Mouse (Mus musculus) embryo, embryonic 11.5 days (tissue): ENCODE measurements around the gene Ube2g1.
A peak's percentile ranks its signal among the peaks of the same experiment; 100 is the strongest.
"Not testable (repeated sequence)": the region's sequence is repeated elsewhere in the genome, so short reads cannot be mapped to it uniquely, and the experiment has no call there.

Source experiments
- DNase-seq: peaks from one replicate; pipeline ENCODE4 v3.0.0-alpha.2; 2012; ENCODE audit warnings: low read depth, low spot score

Gene Ube2g1

DNA sequence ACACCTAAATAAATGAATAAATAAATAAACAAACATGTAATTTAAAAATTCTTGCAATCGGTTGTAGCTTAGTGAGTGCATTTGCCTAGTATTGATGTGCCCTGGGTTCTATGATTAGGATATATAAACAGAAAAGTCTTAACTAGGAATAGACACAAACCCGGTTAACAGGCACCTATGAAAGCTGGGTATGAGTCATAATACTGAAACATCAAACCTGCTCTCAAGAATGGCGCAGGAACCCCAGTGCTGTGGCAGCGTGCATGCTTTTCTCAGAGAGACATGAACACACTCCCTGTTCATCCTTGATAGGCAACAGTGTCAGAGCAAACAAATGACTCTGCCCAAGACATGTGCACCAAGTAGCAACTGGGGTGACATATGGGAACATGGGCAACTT, 9.3 kb upstream of the Ube2g1 start:
- no peak for DNase-seq

DNA sequence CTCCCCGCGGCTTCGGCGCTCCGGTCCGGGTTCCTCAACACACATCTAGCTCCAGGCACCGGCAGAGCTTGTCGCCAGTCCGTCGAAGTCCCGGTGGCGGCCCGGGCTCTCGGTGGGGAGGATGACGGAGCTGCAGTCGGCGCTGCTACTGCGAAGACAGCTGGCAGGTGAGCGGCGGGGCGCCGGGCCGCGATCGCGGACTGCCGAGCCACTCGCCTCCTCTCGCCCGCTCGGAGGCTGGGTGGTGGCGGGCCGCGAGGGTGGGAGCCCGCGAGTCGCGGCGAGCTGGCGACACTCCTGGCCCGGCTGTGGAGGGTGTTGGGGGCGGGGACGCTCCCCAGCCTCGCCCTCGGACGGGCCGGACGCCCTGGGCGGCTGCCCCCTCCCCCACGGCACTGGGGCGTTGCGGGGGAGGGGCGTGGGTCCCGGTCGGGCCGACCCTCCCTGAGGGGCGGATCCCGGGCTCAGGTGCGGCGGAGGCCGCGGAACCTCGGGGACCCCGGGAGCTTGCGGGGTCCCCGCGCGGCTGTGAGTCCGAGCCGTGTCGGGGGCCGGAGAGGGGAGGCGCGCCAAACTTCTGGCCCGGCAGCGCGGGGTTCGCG, 487 bp downstream of the Ube2g1 start:
- peak; percentile 62 for DNase-seq

DNA sequence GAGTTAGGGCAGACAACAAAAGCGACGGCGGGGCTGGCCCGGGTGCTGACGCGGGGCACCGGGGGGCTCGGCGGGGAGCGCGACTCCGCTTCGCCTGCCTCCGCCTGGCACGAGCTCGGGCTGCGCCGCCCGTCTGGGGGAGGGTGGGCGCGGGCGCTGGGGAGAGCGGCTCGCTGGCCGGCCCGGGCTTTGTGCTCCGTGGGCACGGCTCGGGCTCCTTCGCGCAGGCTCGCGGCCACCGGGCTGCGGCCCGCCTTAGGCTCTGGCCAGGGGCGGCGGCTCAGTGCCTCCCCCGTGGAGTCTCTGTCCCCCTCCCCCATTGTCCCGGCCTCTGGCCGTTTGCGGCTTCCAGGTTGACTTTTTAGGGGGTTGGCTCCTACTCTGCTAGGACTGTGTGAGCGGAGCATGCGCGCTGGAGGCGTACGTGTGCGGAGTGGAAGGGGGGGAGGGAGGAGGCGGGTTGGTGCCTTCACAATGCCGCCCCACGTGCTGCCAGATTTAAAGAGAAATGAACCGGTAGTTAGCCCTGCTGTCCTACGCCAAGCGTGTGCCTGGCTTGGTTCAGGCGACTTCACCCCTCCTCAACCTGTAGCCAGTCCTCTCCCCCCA, 1.1 kb downstream of the Ube2g1 start:
- peak; percentile 92 for DNase-seq

DNA sequence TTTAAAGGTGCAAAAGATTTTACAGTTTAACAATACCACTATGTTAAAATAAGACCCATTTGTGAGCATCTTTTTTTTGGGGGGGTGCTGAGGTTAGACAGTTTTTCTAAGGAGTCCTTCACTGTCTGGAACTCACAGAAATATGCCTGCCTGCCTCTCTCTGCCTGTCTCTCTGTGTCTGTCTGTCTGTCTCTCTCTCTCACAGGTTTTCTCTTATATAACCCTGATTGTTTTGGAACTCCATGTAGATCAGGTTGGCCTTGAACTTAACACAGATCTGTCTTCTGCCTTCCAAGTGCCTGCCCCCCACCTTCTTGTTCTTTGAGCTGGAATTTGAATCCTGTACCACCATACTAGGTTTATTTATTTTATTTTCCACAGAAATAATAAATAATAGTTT, 2.2 kb downstream of the Ube2g1 start:
- DNase-seq: no peak

DNA sequence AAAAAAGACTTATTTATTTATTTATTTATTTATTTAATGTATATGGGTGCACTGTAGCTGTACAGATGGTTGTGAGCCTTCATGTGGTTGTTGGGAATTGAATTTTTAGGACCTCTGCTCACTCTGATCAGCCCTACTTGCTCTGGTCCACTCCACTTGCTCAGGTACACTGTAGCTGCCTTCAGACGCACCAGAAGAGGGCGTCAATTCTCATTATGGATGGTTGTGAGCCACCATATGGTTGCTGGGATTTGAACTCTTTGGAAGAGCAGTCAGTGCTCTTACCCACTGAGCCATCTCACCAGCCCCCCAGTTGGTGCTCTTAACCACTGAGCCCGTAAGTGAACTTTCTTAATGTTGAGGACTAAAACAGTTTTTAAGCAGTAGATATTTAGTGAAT, 7.3 kb downstream of the Ube2g1 start:
- DNase-seq: not testable (repeated sequence)

DNA sequence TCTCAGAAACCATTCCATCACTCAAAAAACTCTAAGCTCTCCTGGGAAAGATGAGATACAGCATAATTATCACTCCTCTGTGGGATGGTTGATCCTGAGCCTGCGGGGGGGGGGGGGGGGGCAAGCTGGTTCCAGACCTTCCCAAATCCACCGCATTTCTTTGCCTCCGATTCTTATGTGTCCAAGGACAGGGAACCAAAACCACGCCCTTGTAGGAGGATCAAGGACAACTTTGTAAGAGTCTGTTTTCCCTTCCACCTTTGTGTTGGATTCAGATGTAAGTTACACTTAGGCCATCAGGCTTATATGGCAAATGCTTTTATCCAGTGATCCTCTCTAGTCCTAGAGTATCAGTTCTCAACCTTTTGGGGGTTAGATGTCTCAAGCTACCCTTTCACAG, 8.8 kb downstream of the Ube2g1 start:
- no peak for DNase-seq

DNA sequence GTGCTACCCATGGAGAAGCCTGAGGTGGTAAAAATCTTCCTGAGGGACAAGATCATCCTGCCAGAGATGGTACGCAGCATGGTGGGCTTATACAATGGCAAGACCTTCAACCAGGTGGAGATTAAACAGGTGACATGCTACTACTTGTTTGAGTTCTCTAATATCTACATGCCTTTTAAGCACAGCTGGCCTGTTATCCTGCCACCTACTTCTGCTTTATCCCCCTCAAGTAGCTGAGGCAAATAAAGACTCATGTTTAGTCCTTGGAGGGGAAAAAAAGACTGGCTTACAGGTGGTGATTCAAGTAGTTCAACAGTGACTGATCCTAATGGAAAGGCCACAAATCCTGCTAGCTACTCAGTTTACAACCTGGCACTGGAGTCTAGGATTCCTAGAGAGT, 11.4 kb downstream of the Ube2g1 start:
- no peak for DNase-seq

DNA sequence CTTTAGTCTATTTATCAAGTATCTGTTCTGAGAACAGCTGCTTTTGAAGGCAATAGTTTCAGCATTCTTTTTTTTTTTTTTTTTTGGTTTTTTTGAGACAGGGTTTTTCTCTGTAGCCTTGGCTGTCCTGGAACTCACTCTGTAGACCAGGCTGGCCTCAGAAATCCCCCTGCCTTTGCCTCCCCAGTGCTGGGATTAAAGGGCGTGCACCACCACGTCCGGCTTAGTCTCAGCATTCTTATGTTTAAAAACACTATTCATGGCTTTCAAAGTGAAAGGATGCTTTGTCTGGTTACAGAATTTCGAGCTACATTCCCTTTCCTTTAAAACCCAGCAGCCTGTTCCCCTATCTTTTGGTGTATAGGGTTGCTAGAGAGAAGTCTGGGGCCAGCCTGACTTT, 35.6 kb downstream of the Ube2g1 start:
- DNase-seq: no peak

DNA sequence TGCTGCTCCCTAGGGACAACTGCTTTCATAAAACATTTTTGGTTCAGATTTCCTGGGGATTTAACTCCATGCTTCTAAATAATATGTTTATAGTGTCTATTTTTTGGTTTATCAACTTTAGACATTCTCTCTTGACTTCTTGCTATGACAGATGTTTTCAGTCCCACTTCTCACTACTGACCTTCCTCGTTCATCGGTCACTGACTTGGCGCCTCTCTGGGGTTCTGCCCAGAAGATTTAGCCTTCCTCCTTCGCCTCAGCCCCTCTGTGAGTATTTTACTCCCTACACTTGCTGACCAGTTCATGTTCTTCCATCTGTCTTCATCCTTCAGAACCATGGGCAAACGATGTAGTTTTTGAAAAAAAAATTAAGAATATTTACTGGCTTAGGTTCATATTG, 38.3 kb downstream of the Ube2g1 start:
- DNase-seq: no peak

DNA sequence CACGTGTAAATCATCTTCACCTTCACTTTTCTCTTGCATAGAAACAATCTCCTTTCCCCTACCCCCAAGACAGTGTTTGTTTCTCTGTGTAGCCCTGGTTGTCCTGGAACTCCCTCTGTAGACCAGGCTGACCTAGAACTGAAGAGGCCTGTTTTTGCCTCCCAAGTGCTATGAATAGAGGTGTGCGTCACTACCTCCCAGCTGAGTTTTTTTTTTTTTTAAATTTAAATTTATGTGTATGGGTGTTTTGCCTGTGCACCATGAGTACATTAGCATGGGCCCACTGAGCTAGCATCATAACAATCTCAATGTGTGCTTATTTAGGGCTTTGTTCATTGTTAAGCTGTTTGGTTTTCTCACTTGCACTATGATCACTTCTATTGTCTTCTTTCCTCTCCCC, 43.3 kb downstream of the Ube2g1 start:
- DNase-seq: no peak

DNA sequence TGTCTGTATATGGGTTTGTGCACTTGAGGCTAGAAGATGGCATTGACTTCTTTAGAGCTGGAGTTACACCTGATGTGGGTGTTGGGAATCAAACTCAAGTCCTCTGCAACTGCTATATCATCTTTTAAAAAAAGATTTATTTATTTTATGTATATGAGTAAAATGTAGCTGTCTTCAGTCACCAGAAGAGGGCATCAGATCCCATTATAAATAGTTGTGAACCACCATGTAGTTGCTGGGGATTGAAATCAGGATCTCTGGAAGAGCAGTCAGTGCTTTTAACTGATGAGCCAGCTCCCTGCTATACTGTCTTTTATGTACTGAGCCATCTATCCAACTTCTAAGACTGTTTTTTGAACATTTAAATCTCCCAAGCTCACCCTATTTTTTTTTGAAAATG, 52.8 kb downstream of the Ube2g1 start:
- no peak for DNase-seq

DNA sequence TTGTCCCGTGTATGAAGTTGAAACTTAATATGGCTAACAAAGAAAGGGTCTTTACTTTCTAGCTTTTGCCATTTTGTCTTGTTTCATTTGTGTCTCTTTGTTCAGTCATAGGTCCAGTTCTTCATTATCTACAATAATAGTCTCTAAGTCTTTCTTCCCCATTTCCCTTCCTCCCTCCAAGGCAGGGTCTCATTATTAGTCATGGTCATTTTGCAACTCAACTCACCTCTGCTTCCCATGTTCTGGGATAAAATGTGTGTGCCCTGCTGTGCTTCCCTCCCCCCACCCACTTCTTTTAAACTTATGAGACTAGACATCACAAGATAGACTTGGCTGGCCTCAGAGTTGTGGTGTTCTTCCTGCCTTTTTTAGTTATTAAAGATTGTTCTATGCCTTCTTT, 53.3 kb downstream of the Ube2g1 start:
- no peak for DNase-seq

DNA sequence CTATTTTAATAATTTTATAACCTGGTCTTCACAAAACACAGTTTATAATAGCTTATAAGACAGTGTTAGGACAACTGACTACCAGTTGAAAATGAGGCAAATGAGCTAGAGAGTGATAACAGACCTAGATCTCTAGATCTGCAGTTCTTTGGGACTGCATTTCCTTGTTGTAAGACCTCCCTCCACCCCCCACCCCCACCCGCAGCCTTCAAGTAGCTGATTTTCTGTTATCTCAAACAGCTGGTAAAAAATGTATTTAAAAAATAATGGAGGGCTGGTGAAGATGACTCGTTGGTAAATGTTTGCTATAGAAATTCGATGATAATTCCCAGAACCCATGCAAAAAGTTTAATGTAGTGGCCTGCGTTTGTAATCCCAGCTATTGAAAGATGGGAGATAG, 57.6 kb downstream of the Ube2g1 start:
- no peak for DNase-seq

DNA sequence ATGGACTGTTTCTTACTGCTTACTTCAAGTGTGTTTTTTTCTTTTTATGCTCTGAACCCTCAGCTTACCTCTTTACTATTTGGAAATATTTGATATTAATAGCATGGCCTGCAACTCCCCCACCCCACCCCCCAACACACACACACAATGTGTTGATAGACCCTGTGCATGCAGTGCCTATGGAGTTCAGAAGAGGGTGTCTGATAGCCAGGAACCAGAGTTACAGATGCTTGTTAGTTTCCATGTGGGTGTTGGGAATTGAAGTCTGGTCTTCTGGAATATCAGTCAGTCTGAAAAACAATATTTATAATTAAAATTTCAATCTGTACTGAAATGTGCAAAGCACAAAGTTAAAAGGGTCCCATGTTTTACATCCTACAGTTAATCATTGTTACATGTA, 63.6 kb downstream of the Ube2g1 start:
- DNase-seq: no peak

DNA sequence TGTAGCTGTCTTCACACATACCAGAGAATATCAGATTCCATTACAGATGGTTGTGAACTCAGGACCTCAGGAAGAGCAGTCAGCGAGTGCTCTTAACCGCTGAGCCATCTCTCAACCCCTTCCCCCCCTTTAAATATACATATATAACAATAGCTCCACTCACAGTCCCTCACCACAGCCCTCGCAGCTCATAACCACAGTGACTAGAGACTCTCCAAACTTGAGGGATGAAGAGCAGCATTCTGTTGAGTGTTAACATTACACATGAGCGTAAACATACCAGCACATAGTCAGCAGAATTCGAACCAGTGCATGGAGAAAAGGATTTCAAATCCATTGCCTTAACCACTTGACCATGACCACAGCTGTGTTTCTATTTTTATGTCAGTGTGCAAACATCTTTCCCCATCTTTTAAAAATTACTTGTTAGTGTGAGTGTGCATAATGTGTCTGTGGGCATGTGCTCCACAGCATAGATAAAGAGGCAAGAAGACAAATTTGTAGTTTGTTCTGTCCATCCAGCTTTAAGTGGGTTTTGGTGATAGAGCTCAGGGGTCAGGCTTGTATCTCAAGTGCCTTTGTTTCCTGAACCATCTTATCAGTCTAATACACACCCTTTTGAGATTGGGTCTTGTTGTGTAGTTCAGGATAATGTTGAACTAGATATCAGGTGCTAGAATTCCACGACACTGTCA, 64.4 kb downstream of the Ube2g1 start:
- DNase-seq: no peak

DNA sequence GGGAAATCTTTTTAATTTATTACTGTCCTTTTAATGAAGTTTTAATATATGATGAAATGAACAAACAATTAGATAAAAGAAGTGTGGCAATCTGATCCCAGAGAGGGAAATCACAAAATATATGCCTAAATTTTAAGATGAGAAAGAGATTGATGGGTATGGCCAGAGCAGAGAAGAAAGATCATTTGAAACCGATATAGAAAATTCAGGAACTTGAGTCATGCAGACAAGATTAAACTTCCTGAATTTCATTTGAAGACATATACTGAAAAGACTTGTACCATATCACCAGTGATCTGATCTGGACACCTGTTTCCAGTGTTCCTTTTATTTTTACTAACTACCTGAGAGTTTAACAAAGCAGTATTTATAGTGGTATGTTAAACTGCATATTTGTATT, 65.4 kb downstream of the Ube2g1 start:
- DNase-seq: no peak

DNA sequence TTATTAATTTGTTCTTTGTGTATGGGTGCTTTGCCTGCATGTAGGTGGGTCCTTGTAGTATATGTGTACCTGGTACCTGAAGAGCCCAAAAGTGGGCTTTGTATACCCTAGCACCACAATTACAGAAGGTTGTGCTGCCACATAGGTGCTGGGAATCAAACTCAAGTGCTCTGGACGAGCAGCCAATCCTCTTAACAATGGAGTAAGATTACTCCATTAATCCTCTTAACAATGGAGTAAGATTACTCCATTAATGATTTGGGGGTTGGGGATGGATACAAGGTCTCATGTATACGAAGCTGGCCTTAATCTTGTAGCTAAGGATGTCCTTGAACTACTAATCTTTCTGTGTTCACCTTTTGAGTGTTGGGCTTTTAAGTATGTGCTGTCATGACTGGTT, 68.2 kb downstream of the Ube2g1 start:
- no peak for DNase-seq

DNA sequence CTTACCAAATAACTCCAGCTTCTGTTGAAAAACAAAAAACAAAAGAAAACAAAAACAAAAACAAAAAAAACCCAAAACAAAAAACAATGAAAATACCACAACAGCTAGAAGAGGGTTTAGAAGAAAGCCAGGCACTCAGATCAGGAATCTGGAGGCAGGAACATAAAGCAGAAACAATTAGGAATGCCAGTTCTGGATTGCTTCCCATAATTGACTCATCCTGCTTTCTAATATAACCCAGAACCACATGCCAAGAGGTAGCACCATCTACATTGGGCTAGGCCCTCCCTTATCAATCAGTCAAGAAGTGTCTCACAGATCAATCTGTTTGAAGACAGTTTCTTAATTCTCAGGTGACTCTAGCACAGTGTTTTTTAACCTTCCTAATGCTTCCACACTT, 73.6 kb downstream of the Ube2g1 start:
- DNase-seq: no peak

DNA sequence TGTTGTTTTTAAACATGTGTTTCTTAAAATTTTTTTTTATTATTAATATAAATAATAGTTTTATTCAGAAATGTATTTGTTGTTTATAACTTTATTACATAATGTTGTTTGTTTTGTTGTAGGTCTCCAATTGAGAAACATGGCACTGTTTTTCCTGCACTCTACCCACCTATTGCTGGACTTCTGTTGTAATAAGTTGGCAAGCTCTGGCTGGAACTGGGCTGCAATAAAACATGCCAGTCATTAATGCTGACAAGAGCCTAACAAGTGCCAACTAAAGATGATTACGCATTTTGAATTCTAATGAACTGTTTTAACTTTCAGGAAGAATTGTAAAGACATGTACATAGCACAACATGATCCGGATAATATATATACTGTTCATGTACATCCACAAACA, 76.3 kb downstream of the Ube2g1 start:
- no peak for DNase-seq

DNA sequence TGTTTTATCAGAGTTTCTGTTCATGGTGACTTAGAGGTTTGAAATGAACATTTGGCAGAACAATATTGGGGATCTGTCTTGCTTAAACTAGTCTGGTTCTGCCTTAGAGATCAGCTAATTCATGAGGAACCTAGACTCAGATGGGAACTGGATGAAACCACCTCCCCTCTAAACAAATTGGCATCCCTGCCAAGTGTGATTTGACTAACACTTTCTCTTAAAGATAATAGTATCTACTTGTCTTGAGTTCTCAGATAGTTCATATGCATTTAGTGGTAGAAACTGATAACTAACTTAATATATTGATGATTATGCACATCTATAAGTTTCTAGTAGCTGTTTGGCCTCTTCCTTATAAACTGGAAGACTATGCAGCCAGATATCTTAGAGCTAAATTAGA, 79.6 kb downstream of the Ube2g1 start:
- DNase-seq: no peak

DNA sequence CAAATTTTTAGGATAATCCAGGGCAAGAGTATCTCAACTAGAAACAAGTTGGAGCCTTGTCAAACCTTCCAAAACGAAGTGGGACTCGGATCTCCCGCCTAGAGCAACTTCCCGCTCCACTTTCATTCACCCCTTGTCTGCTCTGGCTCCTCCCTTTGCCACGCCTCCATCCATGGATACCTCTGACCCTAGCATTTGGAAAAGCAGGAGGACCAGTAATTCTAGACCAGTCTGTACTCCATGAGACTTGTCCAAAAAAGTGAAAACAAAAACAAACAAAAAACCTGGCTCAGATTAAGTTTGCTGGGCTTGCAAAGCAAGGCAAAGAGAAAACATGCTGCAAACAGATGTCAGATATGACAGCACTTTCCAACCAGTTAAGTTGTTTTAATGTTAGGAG, 81.2 kb downstream of the Ube2g1 start:
- no peak for DNase-seq

DNA sequence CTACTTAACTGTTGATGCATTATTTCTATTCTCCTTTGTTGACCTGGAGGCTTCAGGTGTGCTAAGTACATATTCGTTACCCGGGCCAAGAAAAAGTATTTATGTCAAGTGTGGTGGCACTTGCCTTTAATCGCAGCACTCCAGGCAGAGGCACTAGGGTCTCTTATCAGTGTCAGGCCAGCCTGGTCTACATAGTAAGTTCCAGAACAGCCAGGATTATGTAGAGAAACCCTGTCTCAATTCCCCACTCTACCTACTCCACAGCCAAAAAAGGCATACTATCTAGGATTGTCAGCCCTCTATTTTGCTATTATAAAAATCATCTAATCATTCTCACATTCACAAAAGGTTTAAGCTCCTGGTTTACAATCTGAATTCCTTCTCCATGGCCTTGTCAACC, 82.0 kb downstream of the Ube2g1 start:
- DNase-seq: no peak
